Mouse (Mus musculus): ENCODE measurements at regions not wholly inside any gene's neighbourhood (a gene's known extent, or its start where the extent isn't known, plus 50 kb on each side); places are given as distances from the start of the nearest gene placed in this dataset.
A peak's percentile ranks its signal among the peaks of the same experiment; 100 is the strongest.

DNA sequence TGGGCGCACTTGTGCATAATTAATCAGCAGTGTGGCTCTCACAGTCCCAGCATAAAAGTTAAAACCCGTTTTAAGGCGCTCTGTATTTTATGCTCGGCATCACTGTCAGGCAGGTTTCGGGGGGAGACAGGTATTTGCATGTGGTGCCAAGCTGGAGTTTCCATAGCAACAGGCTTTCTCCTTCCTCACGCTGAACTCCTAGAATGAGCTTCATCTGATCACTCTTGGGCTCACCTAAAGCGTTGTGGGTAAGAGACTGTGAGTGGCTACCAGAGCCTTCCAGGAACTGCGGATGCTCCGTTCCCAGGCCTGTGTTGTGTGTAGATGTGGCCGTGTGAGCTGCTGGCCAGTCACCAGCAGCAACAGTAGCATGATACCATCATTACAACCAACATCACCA is 161.5 kb downstream of the Ajap1 start:
- no peak overlapping the region for H3K27ac ChIP-seq
- H3K36me3 ChIP-seq: no peaks in the 10 kb centered on the region
- H3K9me3 ChIP-seq (replicated peaks): no peaks in the 10 kb centered on the region
- H3K4me3 ChIP-seq: no peak overlapping the region
- peaks cover 26% of the 10 kb centered on the region for H3K4me1 ChIP-seq
- 85% methylated on average over 10 of the region's 10 CpGs for WGBS
- no peaks in the 10 kb centered on the region for H3K27me3 ChIP-seq (ENCODE audit: low read depth, poor library complexity, severe bottlenecking)
- DNase-seq (ENCODE audit: low spot score): no peak

DNA sequence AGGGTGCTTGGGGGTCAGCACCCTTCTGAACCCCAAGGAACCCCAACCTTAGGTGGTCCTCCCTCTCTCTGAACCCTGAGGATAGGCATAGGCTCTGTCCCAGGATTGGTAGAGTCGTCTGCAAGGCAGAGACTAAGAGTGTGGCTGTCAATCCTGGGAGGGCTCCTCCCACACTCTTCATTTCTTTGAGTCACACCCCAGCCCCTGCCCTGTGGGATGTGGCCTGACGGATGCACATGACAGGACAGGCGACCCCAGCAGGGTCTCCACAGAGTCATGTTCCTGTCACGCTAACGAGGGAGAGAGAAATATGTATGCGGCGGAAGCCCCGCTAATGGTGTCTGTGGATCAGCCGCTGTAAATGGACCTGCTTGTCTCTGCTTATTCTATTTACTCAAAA is 162.0 kb downstream of the Ajap1 start:
- Histone ChIP-seq H3K36me3 (no peaks in the 10 kb centered on the region), H3K27me3 (ENCODE audit: low read depth, poor library complexity, severe bottlenecking) (no peaks in the 10 kb centered on the region), H3K4me1 (peaks cover 22% of the 10 kb centered on the region), H3K4me3 (no peak overlapping the region), H3K9me3 (replicated peaks) (no peaks in the 10 kb centered on the region), H3K27ac (no peak overlapping the region)
- 71% methylated on average over 9 of the region's 9 CpGs for WGBS
- no peak for DNase-seq (ENCODE audit: low spot score)

DNA sequence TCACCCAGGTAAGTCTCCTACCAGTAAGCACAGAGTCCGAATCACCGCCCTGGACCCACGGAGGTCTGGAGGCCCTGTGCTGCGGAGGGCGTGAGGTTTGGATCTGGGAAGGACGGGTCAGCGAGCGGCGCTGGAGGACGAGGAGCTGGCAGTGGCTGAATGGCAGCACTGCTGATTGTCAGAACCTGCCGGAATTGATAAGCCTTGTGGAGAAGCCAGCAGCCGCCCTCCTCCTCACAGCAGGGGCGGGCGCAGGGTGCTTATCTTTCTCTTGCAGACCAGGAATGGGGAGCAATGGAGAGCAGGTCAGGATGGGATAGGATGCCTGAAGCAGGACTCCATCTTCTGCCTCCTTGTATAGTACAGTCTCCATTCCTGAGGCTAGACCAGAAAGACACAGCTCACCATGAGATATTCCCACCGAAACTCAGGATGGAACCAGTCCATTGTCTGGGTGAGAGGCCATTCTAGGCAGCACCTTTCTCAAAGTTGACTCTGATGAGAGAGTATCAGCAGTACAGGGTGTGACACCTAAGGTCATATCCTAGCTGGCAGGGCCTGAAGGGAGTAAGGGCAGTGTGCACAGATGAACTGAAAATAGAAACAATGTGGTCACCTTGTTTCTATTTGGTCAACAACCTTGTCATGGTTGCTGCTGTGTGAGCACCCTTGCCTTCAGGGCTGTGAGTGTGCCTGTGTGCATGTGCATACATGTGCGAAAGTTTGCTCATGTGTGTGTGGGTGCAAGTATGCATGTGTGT is 165.5 kb downstream of the Ajap1 start:
- H3K27ac ChIP-seq: no peak overlapping the region
- H3K27me3 ChIP-seq (ENCODE audit: low read depth, poor library complexity, severe bottlenecking): no peaks in the 10 kb centered on the region
- DNase-seq (ENCODE audit: low spot score): no peak
- WGBS: 83% methylated on average over 16 of the region's 16 CpGs
- H3K4me3 ChIP-seq: no peak overlapping the region
- H3K4me1 ChIP-seq: peaks cover 13% of the 10 kb centered on the region; the same call in 1 of the 2 replicates
- H3K9me3 ChIP-seq (replicated peaks): no peaks in the 10 kb centered on the region
- H3K36me3 ChIP-seq: no peaks in the 10 kb centered on the region

DNA sequence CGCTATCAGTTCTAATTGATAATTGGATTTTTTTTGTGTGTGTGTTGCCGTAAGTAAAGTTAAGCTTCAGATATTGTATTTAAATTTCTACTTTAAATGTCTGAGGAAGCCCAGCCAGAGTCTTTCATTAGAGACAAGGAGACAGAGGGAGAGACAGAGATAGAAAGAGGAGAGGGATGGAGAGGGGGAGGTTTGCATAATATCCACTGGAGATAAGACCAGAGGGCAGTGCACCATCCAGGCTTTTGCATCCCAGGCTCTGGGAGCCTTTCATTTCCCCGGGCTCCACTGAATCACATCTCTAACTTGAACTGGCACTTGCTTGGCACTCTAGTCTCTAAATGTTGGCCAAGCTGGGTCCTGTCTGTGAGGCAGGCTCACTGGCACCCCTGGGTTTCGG is 166.1 kb downstream of the Ajap1 start:
- 88% methylated on average over 4 of the region's 4 CpGs for WGBS
- DNase-seq (ENCODE audit: low spot score): no peak
- H3K27ac ChIP-seq: no peak overlapping the region
- H3K4me3 ChIP-seq: no peak overlapping the region
- H3K9me3 ChIP-seq (replicated peaks): no peaks in the 10 kb centered on the region
- peaks cover 18% of the 10 kb centered on the region for H3K4me1 ChIP-seq
- H3K27me3 ChIP-seq (ENCODE audit: low read depth, poor library complexity, severe bottlenecking): no peaks in the 10 kb centered on the region
- H3K36me3 ChIP-seq: no peaks in the 10 kb centered on the region

GRCm38 (mm10) chr4:153313961-153314360 is 168.7 kb downstream of the Ajap1 start:
- no peaks in the 10 kb centered on the region for H3K27me3 ChIP-seq (ENCODE audit: low read depth, poor library complexity, severe bottlenecking)
- no peak overlapping the region for H3K4me3 ChIP-seq
- 93% methylated on average over 12 of the region's 12 CpGs for WGBS
- no peak for DNase-seq (ENCODE audit: low spot score)
- no peaks in the 10 kb centered on the region for H3K9me3 ChIP-seq (replicated peaks)
- no peak overlapping the region for H3K27ac ChIP-seq
- peaks cover 33% of the 10 kb centered on the region for H3K4me1 ChIP-seq
- H3K36me3 ChIP-seq: no peaks in the 10 kb centered on the region

DNA sequence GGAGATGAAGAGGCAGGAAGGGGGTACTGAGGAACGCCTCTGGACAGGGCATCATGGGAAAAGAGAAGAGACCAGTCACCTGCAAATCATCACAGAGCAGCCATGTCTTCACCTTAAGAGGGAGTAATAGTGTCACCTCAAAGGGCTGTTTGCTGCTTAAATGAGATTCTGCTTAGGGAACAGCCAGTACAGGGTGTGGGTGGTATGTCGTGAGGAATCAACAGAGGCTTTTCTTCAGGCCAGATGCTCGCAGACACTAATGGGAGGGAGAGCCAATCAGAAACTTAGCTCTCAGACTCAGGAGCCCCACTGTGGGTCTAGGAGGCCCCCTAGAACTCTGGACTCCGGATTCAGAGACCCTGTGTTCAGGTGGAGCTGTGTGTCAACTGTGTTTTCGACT is 171.0 kb downstream of the Ajap1 start:
- no peak for DNase-seq (ENCODE audit: low spot score)
- no peaks in the 10 kb centered on the region for H3K36me3 ChIP-seq
- H3K27me3 ChIP-seq (ENCODE audit: low read depth, poor library complexity, severe bottlenecking): no peaks in the 10 kb centered on the region
- no peaks in the 10 kb centered on the region for H3K9me3 ChIP-seq (replicated peaks)
- peak overlapping the region; percentile 44; the same call in 1 of the 2 replicates for H3K27ac ChIP-seq
- H3K4me3 ChIP-seq: no peak overlapping the region
- H3K4me1 ChIP-seq: peaks cover 33% of the 10 kb centered on the region
- WGBS: 56% methylated on average over 5 of the region's 5 CpGs

DNA sequence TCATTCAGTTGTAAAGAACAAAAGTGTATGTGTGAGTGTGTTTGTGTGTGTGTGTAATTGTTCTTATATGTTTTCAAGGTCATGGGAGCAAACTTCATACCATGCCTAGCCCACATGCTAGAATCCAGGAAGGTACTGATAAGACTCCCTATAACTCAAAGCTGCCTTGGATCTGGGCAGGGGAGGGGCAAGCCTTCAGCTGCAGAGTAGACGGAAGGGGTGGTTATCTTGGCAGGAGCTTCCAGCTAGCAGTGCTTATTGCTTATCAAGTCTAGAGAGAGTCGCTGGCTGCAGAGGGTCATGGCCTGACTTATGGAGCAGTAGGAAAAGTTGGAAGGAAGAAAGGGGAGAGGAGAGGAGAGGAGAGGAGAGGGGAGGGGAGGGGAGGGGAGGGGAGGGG is 172.0 kb downstream of the Ajap1 start:
- no peaks in the 10 kb centered on the region for H3K9me3 ChIP-seq (replicated peaks)
- no peak overlapping the region for H3K4me3 ChIP-seq
- H3K4me1 ChIP-seq: peaks cover 38% of the 10 kb centered on the region
- no peak for DNase-seq (ENCODE audit: low spot score)
- no peaks in the 10 kb centered on the region for H3K36me3 ChIP-seq
- no peaks in the 10 kb centered on the region for H3K27me3 ChIP-seq (ENCODE audit: low read depth, poor library complexity, severe bottlenecking)
- 57% methylated on average over 2 of the region's 2 CpGs for WGBS
- peak overlapping the region; percentile 36; the same call in 1 of the 2 replicates for H3K27ac ChIP-seq

GRCm38 (mm10) chr4:153303521-153303920 is 179.1 kb downstream of the Ajap1 start:
- WGBS: 75% methylated on average over 5 of the region's 5 CpGs

GRCm38 (mm10) chr4:153302855-153303254 is 179.8 kb downstream of the Ajap1 start:
- no peak for DNase-seq (ENCODE audit: low spot score)
- Histone ChIP-seq H3K27ac (no peak overlapping the region), H3K27me3 (ENCODE audit: low read depth, poor library complexity, severe bottlenecking) (no peaks in the 10 kb centered on the region), H3K4me3 (no peak overlapping the region), H3K36me3 (no peaks in the 10 kb centered on the region), H3K9me3 (replicated peaks) (no peaks in the 10 kb centered on the region), H3K4me1 (peaks cover 13% of the 10 kb centered on the region)
- 83% methylated on average over 4 of the region's 4 CpGs for WGBS

More at GRCm38 (mm10) chr4:153303521-153303920, 179.1 kb downstream of the Ajap1 start:
- Histone ChIP-seq H3K27ac (no peak overlapping the region), H3K36me3 (no peaks in the 10 kb centered on the region), H3K27me3 (ENCODE audit: low read depth, poor library complexity, severe bottlenecking) (no peaks in the 10 kb centered on the region), H3K9me3 (replicated peaks) (no peaks in the 10 kb centered on the region), H3K4me1 (peaks cover 11% of the 10 kb centered on the region), H3K4me3 (no peak overlapping the region)
- no peak for DNase-seq (ENCODE audit: low spot score)

GRCm38 (mm10) chr4:153298277-153298676 is 184.3 kb downstream of the Ajap1 start:
- no peaks in the 10 kb centered on the region for H3K27me3 ChIP-seq (ENCODE audit: low read depth, poor library complexity, severe bottlenecking)
- WGBS: 66% methylated on average over 5 of the region's 5 CpGs
- H3K4me1 ChIP-seq: peaks cover 43% of the 10 kb centered on the region
- H3K36me3 ChIP-seq: no peaks in the 10 kb centered on the region
- H3K4me3 ChIP-seq: no peak overlapping the region
- no peak for DNase-seq (ENCODE audit: low spot score)
- H3K9me3 ChIP-seq (replicated peaks): no peaks in the 10 kb centered on the region
- H3K27ac ChIP-seq: no peak overlapping the region

- Histone ChIP-seq H3K36me3 (no peaks in the 10 kb centered on the region), H3K4me1 (peaks cover 45% of the 10 kb centered on the region), H3K9me3 (replicated peaks) (no peaks in the 10 kb centered on the region), H3K4me3 (no peak overlapping the region), H3K27me3 (ENCODE audit: low read depth, poor library complexity, severe bottlenecking) (no peaks in the 10 kb centered on the region), H3K27ac (no peak overlapping the region)
- WGBS: 52% methylated on average over 6 of the region's 6 CpGs
- no peak for DNase-seq (ENCODE audit: low spot score)
Measured at GRCm38 (mm10) chr4:153294828-153295227, 187.8 kb downstream of the Ajap1 start.

GRCm38 (mm10) chr4:153293137-153293536 is 189.5 kb downstream of the Ajap1 start:
- Histone ChIP-seq H3K27ac (peak overlapping the region; percentile 50; the same call in 1 of the 2 replicates), H3K36me3 (no peaks in the 10 kb centered on the region), H3K4me3 (no peak overlapping the region), H3K27me3 (ENCODE audit: low read depth, poor library complexity, severe bottlenecking) (no peaks in the 10 kb centered on the region), H3K4me1 (peaks cover 49% of the 10 kb centered on the region), H3K9me3 (replicated peaks) (no peaks in the 10 kb centered on the region)
- 64% methylated on average over 3 of the region's 3 CpGs for WGBS
- DNase-seq (ENCODE audit: low spot score): no peak

GRCm38 (mm10) chr4:153288362-153288761 is 194.2 kb downstream of the Ajap1 start:
- 24% methylated on average over 8 of the region's 8 CpGs for WGBS
- H3K36me3 ChIP-seq: no peaks in the 10 kb centered on the region
- no peak overlapping the region for H3K27ac ChIP-seq
- peaks cover 24% of the 10 kb centered on the region for H3K4me1 ChIP-seq
- H3K27me3 ChIP-seq (ENCODE audit: low read depth, poor library complexity, severe bottlenecking): no peaks in the 10 kb centered on the region
- H3K9me3 ChIP-seq (replicated peaks): no peaks in the 10 kb centered on the region
- DNase-seq (ENCODE audit: low spot score): no peak
- H3K4me3 ChIP-seq: no peak overlapping the region

GRCm38 (mm10) chr4:153284209-153284608 is 198.4 kb downstream of the Ajap1 start:
- Histone ChIP-seq H3K27ac (no peak overlapping the region), H3K36me3 (no peaks in the 10 kb centered on the region), H3K9me3 (replicated peaks) (no peaks in the 10 kb centered on the region), H3K27me3 (ENCODE audit: low read depth, poor library complexity, severe bottlenecking) (no peaks in the 10 kb centered on the region), H3K4me3 (no peak overlapping the region), H3K4me1 (peaks cover 16% of the 10 kb centered on the region)
- DNase-seq (ENCODE audit: low spot score): no peak
- 89% methylated on average over 5 of the region's 5 CpGs for WGBS

Measured in limb, embryonic 10.5 days (tissue).